Mouse (Mus musculus) neural tube, embryonic 12.5 days (tissue): Measurements from ENCODE around the gene Slc39a11. TPM values are rescaled to one million over a fixed set of nuclear protein-coding genes. Genes with fewer than 3 reads are reported as not detected.
A peak's percentile ranks its signal among the peaks of the same experiment; 100 is the strongest.

Experiments used
- ATAC-seq: fragments of 200-750 bp; cut with Nextera tagmentation; 2 replicates; pipeline ENCODE4 v1.8.0; 2017; ENCODE audit warnings: low read depth, mild to moderate bottlenecking, moderate TSS enrichment, moderate library complexity; ENCODE audit not compliant: low FRiP score
- H3K27ac ChIP-seq: fragments of 300-500 bp; sonication (generic); 2 replicates; pipeline ENCODE4 v1.5.1; 2016
- H3K27me3 ChIP-seq: fragments of 300-500 bp; sonication (generic); replicated peaks from 2 replicates; pipeline ENCODE4 v1.6.1; 2016; ENCODE audit warnings: mild to moderate bottlenecking
- H3K36me3 ChIP-seq: fragments of 300-500 bp; sonication (generic); 2 replicates; pipeline ENCODE4 v1.6.1; 2016; ENCODE audit warnings: mild to moderate bottlenecking
- H3K4me1 ChIP-seq: fragments of 300-500 bp; sonication (generic); 2 replicates; pipeline ENCODE4 v1.6.1; 2016
- H3K4me2 ChIP-seq: fragments of 300-500 bp; sonication (generic); replicated peaks from 2 replicates; pipeline ENCODE4 v1.6.1; 2016; ENCODE audit warnings: mild to moderate bottlenecking
- H3K4me3 ChIP-seq: fragments of 300-500 bp; sonication (generic); 2 replicates; pipeline ENCODE4 v1.5.1; 2016
- H3K9ac ChIP-seq: fragments of 300-500 bp; sonication (generic); 2 replicates; pipeline ENCODE4 v1.6.1; 2016; ENCODE audit warnings: mild to moderate bottlenecking
- H3K9me3 ChIP-seq: fragments of 300-500 bp; sonication (generic); 2 replicates; pipeline ENCODE4 v1.6.1; 2016; ENCODE audit warnings: mild to moderate bottlenecking
- WGBS: fragments of 180-500 bp; shearing (Covaris S2); methylation state at CpG from one replicate; pipeline ENCODE4 v1.1.7; 2016; 5-methylcytosine and 5-hydroxymethylcytosine counted together
- polyA plus RNA-seq: library from polyadenylated mRNA; unstranded; fragments of >200 nt; fragmentation: Nextera tagmentation; extraction: Ambion mirVana; gene quantifications from 2 replicates; pipeline ENCODE4 v1.2.1, GENCODE M21; 2016

Slc39a11 gene
- polyA plus RNA-seq, 1 experiment from 2014 or later = 26.1 TPM

- 4% methylated on average over 38 of the region's 38 CpGs for WGBS
- Histone ChIP-seq H3K27me3 (no peaks in the 10 kb centered on the region), H3K9me3 (no peaks in the 10 kb centered on the region), H3K36me3 (peaks cover 4% of the 10 kb centered on the region), H3K4me3 (peak overlapping the region; percentile 87), H3K27ac (peak overlapping the region; percentile 79), H3K9ac (peak overlapping the region; percentile 81), H3K4me1 (peaks cover 45% of the 10 kb centered on the region), H3K4me2 (peak overlapping the region; percentile 90)
- peak; percentile 34 for ATAC-seq
These were observed 33.2 kb upstream of the Slc39a11 start for GRCm38 (mm10) chr11:113682897-113683626.

- H3K36me3 ChIP-seq = peaks cover 2% of the 10 kb centered on the region; the same call in 1 of the 2 replicates
- no peaks in the 10 kb centered on the region for H3K9me3 ChIP-seq
- no peak for ATAC-seq
- no peaks in the 10 kb centered on the region for H3K27me3 ChIP-seq
- H3K9ac ChIP-seq = no peak overlapping the region
- no peak overlapping the region for H3K4me3 ChIP-seq
- peak overlapping the region; percentile 90 for H3K4me2 ChIP-seq
- H3K4me1 ChIP-seq = peaks cover 44% of the 10 kb centered on the region
- no peak overlapping the region for H3K27ac ChIP-seq
These were observed 32.1 kb upstream of the Slc39a11 start for GRCm38 (mm10) chr11:113681979-113682378.

- no peaks in the 10 kb centered on the region for H3K27me3 ChIP-seq
- H3K9me3 ChIP-seq = no peaks in the 10 kb centered on the region
- peaks cover 12% of the 10 kb centered on the region for H3K36me3 ChIP-seq
- 92% methylated on average over 2 of the region's 2 CpGs for WGBS
- no peak for ATAC-seq
- H3K27ac ChIP-seq = no peak overlapping the region
- no peak overlapping the region for H3K9ac ChIP-seq
- no peak overlapping the region for H3K4me3 ChIP-seq
- no peak overlapping the region for H3K4me2 ChIP-seq
- H3K4me1 ChIP-seq = peaks cover 36% of the 10 kb centered on the region
These were observed 31.1 kb upstream of the Slc39a11 start for GRCm38 (mm10) chr11:113680954-113681353.

- Histone ChIP-seq H3K36me3 (peaks cover 22% of the 10 kb centered on the region), H3K4me2 (no peak overlapping the region), H3K4me3 (no peak overlapping the region), H3K9me3 (no peaks in the 10 kb centered on the region), H3K4me1 (peaks cover 24% of the 10 kb centered on the region), H3K27ac (no peak overlapping the region), H3K9ac (no peak overlapping the region), H3K27me3 (no peaks in the 10 kb centered on the region)
- no peak for ATAC-seq
- 88% methylated on average over 8 of the region's 8 CpGs for WGBS
These were observed 28.5 kb upstream of the Slc39a11 start for GRCm38 (mm10) chr11:113678373-113678772.

GRCm38 (mm10) chr11:113677378-113677777 lies 27.5 kb upstream of the Slc39a11 start:
- H3K36me3 ChIP-seq = peaks cover 31% of the 10 kb centered on the region
- H3K27me3 ChIP-seq = no peaks in the 10 kb centered on the region
- H3K4me3 ChIP-seq = no peak overlapping the region
- no peak overlapping the region for H3K9ac ChIP-seq
- H3K27ac ChIP-seq = no peak overlapping the region
- H3K9me3 ChIP-seq = no peaks in the 10 kb centered on the region
- peaks cover 16% of the 10 kb centered on the region for H3K4me1 ChIP-seq
- no peak for ATAC-seq
- 97% methylated on average over 2 of the region's 2 CpGs for WGBS
- H3K4me2 ChIP-seq = no peak overlapping the region

GRCm38 (mm10) chr11:113676847-113677246 lies 27.0 kb upstream of the Slc39a11 start:
- Histone ChIP-seq H3K9ac (no peak overlapping the region), H3K4me3 (no peak overlapping the region), H3K27me3 (no peaks in the 10 kb centered on the region), H3K4me2 (no peak overlapping the region), H3K4me1 (peaks cover 11% of the 10 kb centered on the region), H3K9me3 (no peaks in the 10 kb centered on the region), H3K36me3 (peaks cover 35% of the 10 kb centered on the region), H3K27ac (no peak overlapping the region)
- 86% methylated on average over 2 of the region's 2 CpGs for WGBS
- ATAC-seq = no peak

- ATAC-seq = no peak
- Histone ChIP-seq H3K27ac (no peak overlapping the region), H3K4me3 (no peak overlapping the region), H3K27me3 (no peaks in the 10 kb centered on the region), H3K9me3 (no peaks in the 10 kb centered on the region), H3K36me3 (peaks cover 54% of the 10 kb centered on the region), H3K4me1 (peaks cover 5% of the 10 kb centered on the region), H3K9ac (no peak overlapping the region), H3K4me2 (no peak overlapping the region)
- WGBS = 86% methylated on average over 5 of the region's 5 CpGs
These were observed 24.7 kb upstream of the Slc39a11 start for GRCm38 (mm10) chr11:113674595-113674994.

- WGBS = 97% methylated on average over 4 of the region's 4 CpGs
- Histone ChIP-seq H3K9me3 (no peaks in the 10 kb centered on the region), H3K4me2 (no peak overlapping the region), H3K27me3 (no peaks in the 10 kb centered on the region), H3K4me3 (no peak overlapping the region), H3K27ac (no peak overlapping the region), H3K9ac (no peak overlapping the region), H3K4me1 (peaks cover 4% of the 10 kb centered on the region), H3K36me3 (peaks cover 57% of the 10 kb centered on the region)
- no peak for ATAC-seq
These were observed 23.7 kb upstream of the Slc39a11 start for GRCm38 (mm10) chr11:113673614-113674013.

- no peak for ATAC-seq
- no peaks in the 10 kb centered on the region for H3K27me3 ChIP-seq
- no peak overlapping the region for H3K27ac ChIP-seq
- H3K4me2 ChIP-seq = no peak overlapping the region
- peaks cover 60% of the 10 kb centered on the region for H3K36me3 ChIP-seq
- H3K4me1 ChIP-seq = no peaks in the 10 kb centered on the region; the same call in 1 of the 2 replicates
- H3K4me3 ChIP-seq = no peak overlapping the region
- H3K9me3 ChIP-seq = no peaks in the 10 kb centered on the region
- 54% methylated on average over 2 of the region's 4 CpGs for WGBS
- H3K9ac ChIP-seq = no peak overlapping the region
These were observed 19.8 kb upstream of the Slc39a11 start for GRCm38 (mm10) chr11:113669711-113670110.

- Histone ChIP-seq H3K4me2 (no peak overlapping the region), H3K9me3 (no peaks in the 10 kb centered on the region), H3K27ac (no peak overlapping the region), H3K27me3 (no peaks in the 10 kb centered on the region), H3K9ac (no peak overlapping the region), H3K4me1 (no peaks in the 10 kb centered on the region; the same call in 1 of the 2 replicates), H3K4me3 (no peak overlapping the region), H3K36me3 (peaks cover 63% of the 10 kb centered on the region)
- 92% methylated on average over 5 of the region's 5 CpGs for WGBS
- ATAC-seq = no peak
These were observed 19.0 kb upstream of the Slc39a11 start for GRCm38 (mm10) chr11:113668857-113669256.

GRCm38 (mm10) chr11:113667704-113668103 lies 17.8 kb upstream of the Slc39a11 start:
- no peak overlapping the region for H3K9ac ChIP-seq
- H3K4me3 ChIP-seq = no peak overlapping the region
- no peaks in the 10 kb centered on the region for H3K9me3 ChIP-seq
- H3K4me1 ChIP-seq = no peaks in the 10 kb centered on the region; the same call in 1 of the 2 replicates
- H3K4me2 ChIP-seq = no peak overlapping the region
- peaks cover 61% of the 10 kb centered on the region for H3K36me3 ChIP-seq
- no peaks in the 10 kb centered on the region for H3K27me3 ChIP-seq
- no peak for ATAC-seq
- WGBS = 92% methylated on average over 4 of the region's 4 CpGs
- no peak overlapping the region for H3K27ac ChIP-seq

GRCm38 (mm10) chr11:113667122-113667521 lies 17.2 kb upstream of the Slc39a11 start:
- H3K4me3 ChIP-seq = no peak overlapping the region
- H3K36me3 ChIP-seq = peaks cover 61% of the 10 kb centered on the region
- H3K27me3 ChIP-seq = no peaks in the 10 kb centered on the region
- no peak overlapping the region for H3K4me2 ChIP-seq
- H3K9ac ChIP-seq = no peak overlapping the region
- WGBS = 84% methylated on average over 2 of the region's 2 CpGs
- H3K27ac ChIP-seq = no peak overlapping the region
- ATAC-seq = no peak
- H3K4me1 ChIP-seq = no peaks in the 10 kb centered on the region; the same call in 1 of the 2 replicates
- no peaks in the 10 kb centered on the region for H3K9me3 ChIP-seq

GRCm38 (mm10) chr11:113666648-113667047 lies 16.8 kb upstream of the Slc39a11 start:
- WGBS = 58% methylated on average over 10 of the region's 10 CpGs
- no peak for ATAC-seq
- Histone ChIP-seq H3K36me3 (peaks cover 62% of the 10 kb centered on the region), H3K27me3 (no peaks in the 10 kb centered on the region), H3K9me3 (no peaks in the 10 kb centered on the region), H3K27ac (no peak overlapping the region), H3K4me1 (no peaks in the 10 kb centered on the region; the same call in 1 of the 2 replicates), H3K4me3 (no peak overlapping the region), H3K4me2 (no peak overlapping the region), H3K9ac (no peak overlapping the region)
